Mouse (Mus musculus) small intestine, adult 2 months (tissue): Measurements from ENCODE around the gene Pilra.
"Not testable (repeated sequence)": the region's sequence is repeated elsewhere in the genome, so short reads cannot be mapped to it uniquely, and the experiment has no call there.

Source experiments
- CTCF ChIP-seq: fragments of 200-500 bp; IDR thresholded peaks from 2 replicates; pipeline ENCODE4 v1.5.1; 2012; ENCODE audit warnings: low read depth, mild to moderate bottlenecking, control low read depth, inconsistent platforms, low read length, moderate library complexity, mixed read lengths; ENCODE audit not compliant: insufficient replicate concordance, insufficient read length; ENCODE audit errors: extremely low read depth
- POLR2A ChIP-seq: fragments of 200-500 bp; IDR thresholded peaks from 2 replicates; pipeline ENCODE4 v1.6.1; 2012; ENCODE audit warnings: low read depth, mild to moderate bottlenecking, control low read depth, inconsistent platforms, low read length, moderate library complexity

DNA sequence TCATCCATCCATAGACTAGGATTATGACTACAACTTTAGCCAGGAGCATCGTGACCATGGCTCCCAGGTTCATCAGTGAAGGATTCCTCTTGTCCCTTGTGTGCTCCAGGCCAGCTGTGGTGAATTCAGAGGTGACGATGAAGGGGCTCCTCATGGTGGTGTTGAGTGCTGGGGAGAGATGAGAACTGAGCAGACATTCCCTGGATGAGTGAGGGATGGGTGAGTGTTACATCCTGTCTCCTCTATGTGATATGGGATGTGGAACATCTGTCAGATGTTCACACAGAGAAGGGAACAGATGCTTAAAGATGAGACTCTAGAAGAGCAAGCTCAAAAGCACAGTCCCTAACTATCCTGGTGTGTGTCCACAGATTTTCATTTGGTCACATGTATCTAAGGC, 32.5 kb upstream of the Pilra start:
- not testable (repeated sequence) for TF ChIP-seq CTCF, POLR2A
